Mouse (Mus musculus) thymus, postnatal 14 days (tissue): ENCODE measurements around the gene Cited4.
A peak's percentile ranks its signal among the peaks of the same experiment; 100 is the strongest.

Experiments used
- DNase-seq: peaks from one replicate; pipeline ENCODE4 v3.0.0; 2021

Cited4 gene

DNA sequence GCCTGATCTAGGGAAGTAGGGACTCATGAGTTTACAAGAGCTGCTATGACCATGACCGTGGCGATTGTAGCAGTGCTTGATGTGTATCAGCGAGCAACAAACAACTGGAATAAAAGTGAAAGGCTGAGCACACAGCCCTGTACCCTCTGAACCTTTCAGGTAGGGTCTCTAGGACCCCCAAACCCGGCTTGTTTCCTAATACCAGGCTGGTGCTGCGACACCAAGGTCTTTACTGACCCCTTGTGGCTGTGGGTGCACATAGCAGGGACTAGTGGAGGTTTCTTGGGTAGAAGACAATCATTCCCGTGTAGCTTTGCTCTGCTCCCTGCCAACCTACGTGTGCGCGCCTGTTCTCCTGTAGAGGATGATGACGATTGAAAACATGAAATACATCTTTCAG is 15.8 kb downstream of the Cited4 start:
- DNase-seq: peak; percentile 74

GRCm38 (mm10) chr4:120683278-120683997 is 17.1 kb downstream of the Cited4 start:
- no peak for DNase-seq

- DNase-seq: no peak
Observed at GRCm38 (mm10) chr4:120687282-120687681, 20.9 kb downstream of the Cited4 start.

DNA sequence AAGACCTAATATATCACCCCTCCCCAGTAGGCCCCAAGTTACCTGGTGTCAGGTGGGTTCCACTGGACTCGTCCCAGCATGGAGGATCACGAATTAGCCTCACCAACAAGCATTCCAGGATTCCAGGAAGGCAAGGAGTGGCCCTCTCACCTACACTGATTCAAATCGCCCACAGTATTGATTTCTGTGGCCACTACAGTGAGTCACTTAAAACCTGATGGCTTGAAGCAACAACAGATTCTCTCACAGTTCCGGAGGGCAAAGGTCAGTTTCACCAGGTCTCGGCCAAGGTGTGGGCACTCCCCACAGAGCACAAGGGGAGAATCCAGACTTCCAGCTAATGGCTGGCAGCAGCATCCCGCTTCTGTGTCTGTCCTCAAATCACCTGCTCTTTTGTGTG is 22.9 kb downstream of the Cited4 start:
- no peak for DNase-seq

GRCm38 (mm10) chr4:120692717-120693116 is 26.3 kb downstream of the Cited4 start:
- peak; percentile 29 for DNase-seq

- no peak for DNase-seq
Observed at GRCm38 (mm10) chr4:120697353-120697752, 31.0 kb downstream of the Cited4 start.

DNA sequence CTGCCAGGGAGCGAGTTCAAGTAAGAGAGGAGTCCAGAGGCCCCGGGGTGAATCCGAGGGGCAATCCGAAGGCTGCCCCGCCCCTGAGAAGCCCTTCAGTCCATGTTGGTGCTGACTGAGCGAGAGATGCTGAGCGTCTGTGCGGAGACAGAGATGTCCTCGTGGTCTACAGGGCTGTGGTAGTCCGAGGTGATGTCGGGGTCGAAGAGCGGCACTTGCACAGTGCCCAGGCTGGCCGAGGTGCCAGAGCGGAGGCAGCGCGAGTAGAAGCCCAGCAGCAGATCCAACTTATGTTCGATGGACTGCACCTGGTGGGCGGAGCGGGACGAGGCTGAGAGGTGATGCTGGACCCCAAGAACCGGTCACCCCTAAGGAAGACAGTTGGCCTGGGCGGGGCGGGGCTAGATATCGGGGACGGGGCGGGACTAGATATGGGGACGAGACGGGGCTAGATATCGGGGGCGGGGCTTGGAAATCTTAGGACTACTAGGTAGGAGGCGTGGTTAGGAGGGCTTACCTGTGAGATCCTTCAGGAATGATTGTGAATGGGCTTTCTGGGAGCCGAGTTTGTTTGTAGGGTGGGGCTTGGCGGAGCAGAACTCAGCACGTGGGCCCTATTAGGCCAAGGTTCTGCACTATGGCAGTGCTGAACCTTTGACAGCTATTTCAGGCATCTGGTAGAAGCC is 31.6 kb downstream of the Cited4 start:
- no peak for DNase-seq

DNA sequence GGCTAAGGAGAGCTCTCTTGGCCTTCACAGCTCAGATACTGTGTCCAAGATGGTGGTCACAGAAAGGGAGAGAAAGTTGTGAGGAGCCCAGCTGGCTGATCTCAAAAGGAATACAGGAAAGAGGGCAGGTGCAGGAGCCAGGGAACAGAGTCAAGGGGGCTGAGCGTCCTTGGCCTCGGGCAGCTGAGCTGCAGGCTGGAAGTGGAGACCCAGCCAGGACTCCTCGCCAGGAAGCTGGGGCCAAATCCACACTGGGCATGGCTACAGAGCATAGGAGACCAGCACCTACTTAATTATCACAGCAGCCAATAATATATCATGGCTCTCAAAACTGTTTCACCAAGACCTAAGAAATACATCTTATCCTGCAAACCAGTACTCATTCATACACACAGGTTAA is 34.8 kb downstream of the Cited4 start:
- DNase-seq: no peak

DNA sequence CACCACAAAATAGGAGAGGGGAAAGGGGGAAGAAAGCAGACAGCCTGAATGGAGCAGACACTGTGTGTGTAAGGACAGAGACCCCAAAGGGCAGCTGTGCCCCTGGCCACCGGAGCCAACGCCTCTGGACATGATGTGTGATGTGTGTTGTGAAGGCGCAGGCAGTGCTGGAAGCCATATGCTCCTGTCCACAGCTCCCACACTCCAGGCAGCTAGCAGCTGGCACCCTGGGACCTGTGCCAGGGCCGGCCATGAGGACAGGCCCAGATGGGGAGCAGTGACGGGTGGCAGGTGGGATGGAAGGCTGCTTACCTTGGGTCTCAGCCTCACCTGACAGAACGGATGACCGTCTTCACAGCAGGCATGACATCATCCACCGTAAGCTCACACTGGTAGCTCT is 35.7 kb downstream of the Cited4 start:
- no peak for DNase-seq

- DNase-seq: no peak
Observed at GRCm38 (mm10) chr4:120702511-120702910, 36.1 kb downstream of the Cited4 start.

DNA sequence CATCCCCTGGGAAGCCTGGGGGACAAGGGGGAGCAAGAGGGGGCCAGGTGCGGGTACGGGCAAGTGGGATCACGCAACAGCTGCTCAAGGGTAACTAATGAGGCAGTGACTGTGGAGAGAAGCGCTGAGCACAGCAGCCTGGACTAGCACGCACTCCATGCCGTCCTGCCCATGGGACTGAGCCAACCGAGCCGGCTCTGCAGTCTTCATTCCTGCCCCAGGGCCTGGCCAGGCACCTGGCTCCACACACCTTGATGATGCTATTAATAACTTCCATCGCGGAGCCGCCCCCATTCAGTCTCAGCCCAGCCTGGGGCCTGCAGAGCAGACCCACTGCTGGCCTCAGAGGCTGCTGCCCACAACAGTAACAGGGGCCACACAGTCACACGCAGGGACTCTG is 45.9 kb downstream of the Cited4 start:
- DNase-seq: no peak

DNA sequence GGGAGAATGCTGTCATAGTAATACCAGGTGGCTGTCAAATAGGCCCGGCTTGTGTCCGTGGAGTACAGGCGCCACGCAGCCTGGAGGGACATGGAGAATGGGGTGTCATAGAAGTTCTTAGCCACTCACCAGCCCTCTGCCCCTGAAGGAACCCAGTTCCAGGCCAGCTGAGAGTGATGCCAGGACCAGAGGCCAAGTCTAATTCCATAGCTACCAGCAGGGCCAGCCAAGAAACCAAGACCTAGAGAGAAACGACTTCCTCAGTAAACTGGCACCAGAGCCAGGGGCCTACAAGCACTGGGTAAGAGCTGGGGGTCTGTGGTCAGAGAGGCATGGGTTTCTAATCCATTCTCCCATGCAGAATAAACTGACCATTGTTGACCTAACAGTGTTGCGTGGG is 46.6 kb downstream of the Cited4 start:
- no peak for DNase-seq

DNA sequence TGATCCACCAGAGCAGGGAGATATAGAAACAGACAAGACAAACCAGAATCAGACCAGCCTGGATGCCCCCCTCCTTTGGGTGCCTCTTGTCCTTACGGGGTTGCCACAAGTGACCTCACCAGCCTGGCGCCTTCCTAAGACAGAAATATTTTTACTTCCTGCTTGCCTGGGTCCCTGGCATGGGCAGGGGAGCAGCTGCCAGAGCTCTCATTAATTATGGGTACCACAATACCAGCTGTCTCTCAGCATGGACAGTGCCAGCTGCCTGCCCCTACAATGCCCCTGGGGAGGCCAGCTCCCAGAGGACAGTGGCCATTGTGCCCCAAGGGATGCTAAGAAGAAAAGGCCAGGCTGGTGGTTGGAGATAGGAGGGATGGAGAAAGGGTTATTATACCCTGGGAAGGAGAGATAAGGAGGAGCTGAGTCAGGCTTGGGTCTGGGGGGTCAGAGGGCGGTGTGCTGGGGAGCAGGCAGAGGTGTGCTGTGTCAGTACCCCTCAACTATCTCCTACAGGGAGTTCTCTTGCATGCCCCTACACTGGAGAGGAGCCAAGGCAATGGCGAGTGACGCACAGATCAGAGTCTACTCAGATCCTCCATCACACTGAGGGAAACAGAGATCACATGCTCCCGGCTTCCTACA is 47.6 kb downstream of the Cited4 start:
- no peak for DNase-seq

DNA sequence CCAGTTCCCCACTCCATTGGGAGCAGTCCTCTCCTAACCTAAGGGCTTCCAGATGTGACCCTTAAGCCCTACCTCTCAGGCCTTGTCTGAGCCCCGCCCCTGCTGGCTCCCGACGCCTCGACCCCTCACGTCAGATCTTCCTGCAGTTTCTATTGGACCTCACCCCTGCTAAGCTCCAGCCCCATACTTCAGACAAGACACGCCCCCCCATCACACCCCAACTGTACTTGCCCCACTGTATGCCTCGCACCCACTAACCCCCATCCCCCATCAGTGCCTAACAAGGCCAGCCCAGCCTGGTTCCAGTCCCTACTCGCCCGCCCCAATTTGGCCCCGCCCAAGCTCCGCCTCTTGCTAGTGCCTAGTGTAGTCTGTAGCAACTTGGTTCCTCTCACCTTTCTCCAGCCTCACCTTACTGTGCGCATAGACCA is 49.8 kb downstream of the Cited4 start:
- DNase-seq: peak; percentile 58

GRCm38 (mm10) chr4:120716765-120717164 is 50.4 kb downstream of the Cited4 start:
- no peak for DNase-seq
